Comparison of ENCODE assay signal across 12 mouse cellular contexts in the genomic region with DNA sequence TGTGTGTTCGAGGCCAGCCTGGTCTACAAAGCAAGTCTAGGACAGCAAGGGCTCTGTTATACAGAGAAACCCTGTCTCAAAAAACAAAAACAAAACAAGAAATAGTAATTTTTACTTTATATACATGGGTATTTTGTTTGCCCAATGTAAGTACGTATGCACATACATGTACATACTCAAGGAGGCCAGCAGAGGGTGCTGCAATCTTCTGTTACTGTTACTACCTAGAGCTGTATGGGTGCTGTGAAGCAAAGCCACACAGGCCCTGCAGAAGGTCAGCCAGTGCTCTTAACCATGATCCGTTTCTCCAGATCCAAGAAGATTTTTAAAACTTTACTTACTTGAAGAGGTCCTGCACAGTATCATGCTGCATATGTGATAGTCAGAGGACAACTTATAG.
DNase-seq lines count a peak whose midpoint lies in the region; ATAC-seq and TF ChIP-seq lines count a peak whose summit lies in the region.
"Had no signal": no experiment of that assay in that cellular context is flagged by ENCODE, and none has a peak within 500 bp of the region (broad histone marks: within the 10 kb centered on the region; RNA-seq: fewer than 3 reads in every experiment).

No protein-coding gene starts in this region.

- intact Hi-C loops in heart, postnatal 36 days (cut with DNase I): no loop called here

- H3K9me3 ChIP-seq in heart, postnatal 0 days (replicated peaks; ENCODE audit: control insufficient read depth, low read length): no peaks in the 10 kb centered on the region
- H3K9me3 ChIP-seq: forebrain, embryonic 13.5 days; heart, embryonic 13.5 days; midbrain, embryonic 12.5 days had no signal

- POLR2A ChIA-PET in Patski (lab: Charles Lee): no interaction called here

- 96% methylated on average over 3 of the region's 3 CpGs for WGBS in heart, postnatal 0 days

- H3K36me3 ChIP-seq in heart, postnatal 0 days (replicated peaks; ENCODE audit: control insufficient read depth, insufficient read depth, low read length): no peaks in the 10 kb centered on the region
- H3K36me3 ChIP-seq: midbrain, embryonic 12.5 days had no signal

- no peak overlapping the region for H3K9ac ChIP-seq in heart, postnatal 0 days (replicated peaks; ENCODE audit: low read depth, low read length)
- H3K9ac ChIP-seq: forebrain, embryonic 13.5 days; heart, embryonic 13.5 days; midbrain, embryonic 12.5 days had no signal

- H3K4me3 ChIP-seq in heart, postnatal 0 days (ENCODE audit: low read depth, low read length): no peak overlapping the region
- H3K4me3 ChIP-seq: forebrain, embryonic 13.5 days; heart, embryonic 13.5 days; midbrain, embryonic 12.5 days had no signal

- no peaks in the 10 kb centered on the region for H3K27me3 ChIP-seq in heart, postnatal 0 days (ENCODE audit: control insufficient read depth, insufficient read depth, low read length)
- H3K27me3 ChIP-seq in Patski: no peaks in the 10 kb centered on the region
- H3K27me3 ChIP-seq: forebrain, embryonic 13.5 days; heart, embryonic 13.5 days; midbrain, embryonic 12.5 days had no signal

- H3K4me1 ChIP-seq in heart, postnatal 0 days (ENCODE audit: control insufficient read depth, insufficient read depth): peaks cover 15% of the 10 kb centered on the region; the same call in 1 of the 2 replicates

- H3K27ac ChIP-seq in heart, postnatal 0 days (ENCODE audit: low read depth): no peak overlapping the region
- H3K27ac ChIP-seq: forebrain, embryonic 13.5 days; heart, embryonic 13.5 days; midbrain, embryonic 12.5 days had no signal

- ATAC-seq in heart, postnatal 0 days (ENCODE audit: insufficient read depth, low read depth): no peak
- ATAC-seq in Patski: no peak
- ATAC-seq in megakaryocyte, adult 5-6 weeks (ENCODE audit: poor library complexity, severe bottlenecking): 0 out of 2 replicates have a peak, but pooled peaks have one; percentile 38
- ATAC-seq: forebrain, embryonic 13.5 days had no signal

- no peak overlapping the region for H3K4me2 ChIP-seq in heart, postnatal 0 days (ENCODE audit: low read depth, low read length)
- H3K4me2 ChIP-seq: forebrain, embryonic 13.5 days; heart, embryonic 13.5 days; midbrain, embryonic 12.5 days had no signal

- CTCF ChIA-PET in Patski (lab: Charles Lee): interaction anchor here (0.7 to 1.3 kb wide), 3 partner anchors 9 to 58 kb away, joined by 3 to 4 read pairs (median 3); no protein-coding TSS in a partner anchor

- DNase-seq in heart, postnatal 0 days (ENCODE audit: low spot score): no peak
- no peak for DNase-seq in heart, postnatal 36 days
- DNase-seq in A20 (ENCODE audit: low read depth, low spot score) (peak; percentile 49), Patski (ENCODE audit: low read depth, low spot score) (no peak)
- no peak for DNase-seq in frontal cortex, postnatal 14 days (ENCODE audit: low spot score in 2 of 2)
- no peak for DNase-seq in urinary bladder, adult 2 months (ENCODE audit: low spot score)
- no peak for DNase-seq in cerebellum, postnatal 4 days (ENCODE audit: low spot score in 2 of 2)
- DNase-seq: embryo, embryonic 11 days had no signal

- TF ChIP-seq EP300 in heart, postnatal 0 days (IDR thresholded peaks at IDR 0.05; ENCODE audit: low read depth): no peak

- in situ Hi-C loops in Patski (cut with MboI; ENCODE audit: low pct_unique_long_range_greater_than_20kb): loop anchor here (5.0 kb wide), 2 partner anchors 75 to 100 kb away; a partner anchor contains a TSS

- TF ChIP-seq CTCF in heart, postnatal 0 days (IDR thresholded peaks at IDR 0.05; ENCODE audit: low read depth): peak; percentile 17; the same call in 1 of the 2 replicates
- peak; percentile 55 for TF ChIP-seq CTCF in Patski (IDR thresholded peaks at IDR 0.05)
